Mouse (Mus musculus): ENCODE data around the gene Ssr1. TPM values are rescaled to one million over a fixed set of nuclear protein-coding genes. Genes with fewer than 3 reads are reported as not detected.

The Ssr1 gene
- polyA plus RNA-seq, 1 experiment from 2014 or later, result 66.5 TPM

GRCm38 (mm10) chr13:37919711-37920277, 74.2 kb downstream of the Ssr1 start:
- Histone ChIP-seq H3K36me3 (ENCODE audit: control insufficient read depth, insufficient read depth, low read length) (no peaks in the 10 kb centered on the region), H3K4me2 (ENCODE audit: low read length) (no peak overlapping the region), H3K4me1 (ENCODE audit: control insufficient read depth, insufficient read depth, low read depth, low read length) (no peaks in the 10 kb centered on the region), H3K9ac (ENCODE audit: low read depth, low read length) (no peak overlapping the region), H3K27me3 (replicated peaks; ENCODE audit: control insufficient read depth, insufficient read depth, low read length) (no peaks in the 10 kb centered on the region), H3K27ac (ENCODE audit: low read depth, low read length) (no peak overlapping the region), H3K4me3 (ENCODE audit: low read length) (no peak overlapping the region), H3K9me3 (ENCODE audit: control insufficient read depth, low read length) (no peaks in the 10 kb centered on the region)
- ATAC-seq, result no peak
- 85% methylated on average over 3 of the region's 3 CpGs for WGBS

GRCm38 (mm10) chr13:37918336-37919261, 75.4 kb downstream of the Ssr1 start:
- Histone ChIP-seq H3K9ac (ENCODE audit: low read depth, low read length) (no peak overlapping the region), H3K27ac (ENCODE audit: low read depth, low read length) (no peak overlapping the region), H3K4me3 (ENCODE audit: low read length) (no peak overlapping the region), H3K4me2 (ENCODE audit: low read length) (no peak overlapping the region), H3K9me3 (ENCODE audit: control insufficient read depth, low read length) (no peaks in the 10 kb centered on the region), H3K27me3 (replicated peaks; ENCODE audit: control insufficient read depth, insufficient read depth, low read length) (no peaks in the 10 kb centered on the region), H3K4me1 (ENCODE audit: control insufficient read depth, insufficient read depth, low read depth, low read length) (no peaks in the 10 kb centered on the region), H3K36me3 (ENCODE audit: control insufficient read depth, insufficient read depth, low read length) (no peaks in the 10 kb centered on the region)
- WGBS, result 84% methylated on average over 15 of the region's 15 CpGs
- ATAC-seq, result no peak

Other genes with a start within 250 kb of the Ssr1 start
- gene Rreb1, start 215.8 kb downstream of the Ssr1 start, polyA plus RNA-seq (2015; fragmentation: Nextera tagmentation; extraction: Ambion mirVana), result 2.0 and 3.9 TPM in 2 replicates
- gene Riok1, start 42.8 kb upstream of the Ssr1 start, polyA plus RNA-seq (2015; fragmentation: Nextera tagmentation; extraction: Ambion mirVana), result 47.0 and 50.1 TPM in 2 replicates
- gene Cage1, start 42.9 kb upstream of the Ssr1 start, polyA plus RNA-seq (2015; fragmentation: Nextera tagmentation; extraction: Ambion mirVana), result 2.3 and 2.8 TPM in 2 replicates
- 0.21 TPM in 2 replicates for gene Dsp, start 157.1 kb upstream of the Ssr1 start, polyA plus RNA-seq (2015; fragmentation: Nextera tagmentation; extraction: Ambion mirVana)
- 23.1 and 25.2 TPM in 2 replicates for gene Snrnp48, start 210.7 kb upstream of the Ssr1 start, polyA plus RNA-seq (2015; fragmentation: Nextera tagmentation; extraction: Ambion mirVana)

Data from hindbrain, embryonic 16.5 days (tissue).